Mouse (Mus musculus) cerebellum, adult 2 months (tissue): ENCODE results near the gene Gpatch2. TPM values are rescaled to one million over a fixed set of nuclear protein-coding genes. Genes with fewer than 3 reads are reported as not detected.

Experiments
- DNase-seq, 2 experiments: peaks; one replicate each; pipeline ENCODE4 v3.0.0; 2021
- H3K27ac ChIP-seq: fragments of 200-500 bp; 2 replicates; pipeline ENCODE4 v1.5.1; 2012; ENCODE audit warnings: low read length, control low read depth, inconsistent platforms; ENCODE audit not compliant: insufficient read depth
- H3K27me3 ChIP-seq: fragments of 200-500 bp; 2 replicates; pipeline ENCODE4 v1.6.1; 2012; ENCODE audit warnings: inconsistent platforms, mild to moderate bottlenecking, low read length, moderate library complexity; ENCODE audit not compliant: control insufficient read depth, insufficient read depth
- H3K4me1 ChIP-seq: fragments of 200-500 bp; 2 replicates; pipeline ENCODE4 v1.6.1; 2011; ENCODE audit warnings: low read length; ENCODE audit not compliant: control insufficient read depth, insufficient read depth
- H3K4me3 ChIP-seq: fragments of 200-500 bp; replicated peaks from 2 replicates; pipeline ENCODE3; 2011; ENCODE audit warnings: mild to moderate bottlenecking, low read depth, low read length, control low read depth; ENCODE audit not compliant: insufficient read depth
- CTCF ChIP-seq: fragments of 200-500 bp; IDR thresholded peaks from 2 replicates; pipeline ENCODE4 v1.5.1; 2011; ENCODE audit warnings: low read depth, mild to moderate bottlenecking, control low read depth, low read length, moderate library complexity, borderline replicate concordance; ENCODE audit not compliant: insufficient read depth
- POLR2A ChIP-seq: fragments of 200-500 bp; IDR thresholded peaks from 2 replicates; pipeline ENCODE4 v1.6.1; 2011; ENCODE audit warnings: low read length, control low read depth, borderline replicate concordance; ENCODE audit not compliant: insufficient read depth
- WGBS: fragments of 180-500 bp; shearing (Covaris S2); methylation state at CpG from one replicate; pipeline ENCODE4 v1.1.7; 2018; 5-methylcytosine and 5-hydroxymethylcytosine counted together
- polyA plus RNA-seq: library from polyadenylated mRNA; depleted of rRNA; stranded (reverse); fragments of >200 nt; gene quantifications from 2 replicates; pipeline ENCODE4 v1.2.3, GENCODE M21; 2012

The Gpatch2 gene
- polyA plus RNA-seq, 1 experiment, result 15.4 TPM

GRCm38 (mm10) chr1:187286924-187287323 is 71.6 kb downstream of the Gpatch2 start:
- 93% methylated on average over 3 of the region's 3 CpGs for WGBS
- Histone ChIP-seq H3K27ac (no peak overlapping the region), H3K4me3 (no peak overlapping the region), H3K4me1 (peaks cover 3% of the 10 kb centered on the region; the same call in 1 of the 2 replicates), H3K27me3 (no peaks in the 10 kb centered on the region)
- no peak for DNase-seq
- no peak for TF ChIP-seq POLR2A
- TF ChIP-seq CTCF, result no peak

- H3K27ac ChIP-seq, result no peak overlapping the region
- 90% methylated on average over 7 of the region's 7 CpGs for WGBS
- no peak for DNase-seq
- TF ChIP-seq POLR2A, result no peak
- no peak for TF ChIP-seq CTCF
- H3K4me1 ChIP-seq, result no peaks in the 10 kb centered on the region
- H3K4me3 ChIP-seq, result no peak overlapping the region
- no peaks in the 10 kb centered on the region for H3K27me3 ChIP-seq
Observed at GRCm38 (mm10) chr1:187290186-187290585, 74.9 kb downstream of the Gpatch2 start.

GRCm38 (mm10) chr1:187291480-187292394 is 76.4 kb downstream of the Gpatch2 start:
- no peak for DNase-seq

DNA sequence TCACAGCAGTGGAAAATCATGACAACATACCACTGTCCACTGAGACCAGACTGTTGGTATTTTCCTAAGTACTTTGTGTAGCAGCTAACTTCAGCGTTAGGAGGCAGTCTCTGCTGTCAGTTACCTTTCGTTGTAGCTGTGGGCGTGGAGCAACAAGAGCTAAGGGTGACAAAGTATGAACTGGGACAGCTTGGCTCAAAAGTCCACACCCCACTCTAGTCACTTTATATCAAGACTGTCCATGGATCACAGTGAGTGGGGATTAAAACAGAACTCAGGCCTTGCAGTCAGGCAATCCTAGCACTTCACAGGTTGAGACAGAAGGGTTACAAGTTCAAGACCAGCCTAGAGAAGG is 77.1 kb downstream of the Gpatch2 start:
- WGBS, result 97% methylated on average over 3 of the region's 3 CpGs

More at GRCm38 (mm10) chr1:187291480-187292394, 76.4 kb downstream of the Gpatch2 start:
- TF ChIP-seq POLR2A, result no peak
- TF ChIP-seq CTCF, result no peak
- no peak overlapping the region for H3K4me3 ChIP-seq
- H3K4me1 ChIP-seq, result no peaks in the 10 kb centered on the region; the same call in 1 of the 2 replicates
- H3K27ac ChIP-seq, result no peak overlapping the region
- H3K27me3 ChIP-seq, result no peaks in the 10 kb centered on the region
- 92% methylated on average over 10 of the region's 10 CpGs for WGBS

GRCm38 (mm10) chr1:187293233-187293632 is 77.9 kb downstream of the Gpatch2 start:
- DNase-seq, result no peak
- 91% methylated on average over 3 of the region's 3 CpGs for WGBS
- TF ChIP-seq CTCF (no peak), POLR2A (no peak)
- H3K27me3 ChIP-seq, result no peaks in the 10 kb centered on the region
- no peak overlapping the region for H3K4me3 ChIP-seq
- H3K4me1 ChIP-seq, result no peaks in the 10 kb centered on the region; the same call in 1 of the 2 replicates
- H3K27ac ChIP-seq, result no peak overlapping the region

More for the DNA sequence above, 77.1 kb downstream of the Gpatch2 start:
- Histone ChIP-seq H3K27me3 (no peaks in the 10 kb centered on the region), H3K4me3 (no peak overlapping the region), H3K27ac (no peak overlapping the region), H3K4me1 (no peaks in the 10 kb centered on the region; the same call in 1 of the 2 replicates)
- DNase-seq, result no peak
- TF ChIP-seq POLR2A (no peak), CTCF (no peak)

DNA sequence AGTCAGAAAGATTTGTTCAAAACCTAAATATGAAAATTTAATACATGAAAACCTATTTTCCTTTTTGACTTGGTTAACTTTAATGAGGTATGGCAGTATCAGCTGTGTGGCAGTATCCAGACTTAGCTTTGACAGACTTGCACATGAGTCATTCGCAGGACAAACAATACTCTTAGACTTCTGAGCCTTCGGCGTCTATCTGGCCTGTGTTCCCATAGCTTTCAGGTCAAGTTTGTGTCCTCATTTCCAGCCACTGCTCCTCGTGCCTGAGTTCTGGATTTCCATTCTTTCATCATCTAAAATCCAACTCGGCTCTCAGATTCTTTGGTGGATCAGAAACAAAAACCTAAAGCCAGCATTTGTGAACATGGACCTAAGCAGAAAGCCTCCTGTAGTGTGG is 79.2 kb downstream of the Gpatch2 start:
- WGBS, result 82% methylated on average over 5 of the region's 5 CpGs
- H3K4me1 ChIP-seq, result no peaks in the 10 kb centered on the region; the same call in 1 of the 2 replicates
- no peak overlapping the region for H3K4me3 ChIP-seq
- no peak for DNase-seq
- H3K27ac ChIP-seq, result no peak overlapping the region
- TF ChIP-seq CTCF (no peak), POLR2A (no peak)
- H3K27me3 ChIP-seq, result no peaks in the 10 kb centered on the region

DNA sequence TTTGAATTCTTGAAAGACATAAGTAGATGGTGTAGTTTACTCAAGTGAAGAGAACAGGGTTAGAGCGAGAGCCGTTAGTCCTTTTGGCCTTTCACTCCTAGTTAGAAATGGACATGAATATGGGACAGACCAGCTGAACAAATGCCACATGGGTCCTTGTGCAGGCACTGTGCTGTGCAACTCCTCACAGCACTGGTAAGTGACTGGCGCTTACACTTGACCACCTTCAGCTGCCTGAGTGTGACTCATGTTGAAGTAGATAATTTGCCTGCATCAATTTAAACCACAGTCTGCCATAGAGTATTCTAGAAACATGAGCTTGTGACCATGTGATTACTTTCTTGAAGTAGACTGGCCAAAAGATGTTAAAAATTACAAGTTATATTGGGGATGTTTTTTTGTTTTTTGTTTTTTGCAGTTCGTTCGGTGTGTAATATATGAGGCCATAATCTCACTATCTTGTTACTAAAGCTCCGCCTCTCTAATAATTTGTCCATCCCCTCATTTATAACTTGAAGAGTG is 79.8 kb downstream of the Gpatch2 start:
- H3K27me3 ChIP-seq, result no peaks in the 10 kb centered on the region
- H3K4me1 ChIP-seq, result no peaks in the 10 kb centered on the region; the same call in 1 of the 2 replicates
- DNase-seq, result no peak
- no peak for TF ChIP-seq POLR2A
- no peak for TF ChIP-seq CTCF
- no peak overlapping the region for H3K4me3 ChIP-seq
- H3K27ac ChIP-seq, result no peak overlapping the region
- 95% methylated on average over 6 of the region's 6 CpGs for WGBS
